Mouse (Mus musculus) spleen, adult 2 months (tissue): ENCODE measurements at regions not wholly inside any gene's neighbourhood (a gene's known extent, or its start where the extent isn't known, plus 50 kb on each side); places are given as distances from the start of the nearest gene placed in this dataset.

Experiments
- CTCF ChIP-seq: fragments of 200-500 bp; IDR thresholded peaks from 2 replicates; pipeline ENCODE4 v1.5.1; 2011; ENCODE audit warnings: mild to moderate bottlenecking, inconsistent platforms; ENCODE audit not compliant: insufficient read depth, insufficient read length, insufficient replicate concordance; ENCODE audit errors: extremely low read depth
- POLR2A ChIP-seq: fragments of 200-500 bp; IDR thresholded peaks from 2 replicates; pipeline ENCODE4 v1.6.1; 2011; ENCODE audit warnings: low read depth, low read length, inconsistent platforms

DNA sequence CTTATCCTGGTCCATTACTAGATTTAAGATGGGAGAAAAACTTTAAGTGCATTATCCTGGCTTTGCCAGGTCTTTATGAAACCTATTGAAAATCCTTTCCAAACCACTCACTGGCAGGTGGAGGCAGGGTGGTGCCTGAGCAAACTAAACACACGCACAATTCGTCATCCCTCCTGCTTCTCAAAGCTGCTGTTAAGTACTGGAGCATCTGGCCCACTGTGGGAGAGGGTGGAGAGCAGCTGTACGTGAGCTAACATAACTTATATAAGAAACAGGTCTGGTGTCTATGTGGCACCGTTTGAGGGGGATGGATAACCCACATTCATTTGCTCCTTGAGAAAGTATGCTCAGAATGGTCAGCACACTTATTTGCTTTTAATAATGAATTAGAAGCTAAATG, 1097.7 kb upstream of the Lrrc6 start:
- TF ChIP-seq POLR2A (no peak), CTCF (no peak)
